Mouse (Mus musculus) cerebellum, postnatal 36 days (tissue): ENCODE measurements at regions not wholly inside any gene's neighbourhood (a gene's known extent, or its start where the extent isn't known, plus 50 kb on each side); places are given as distances from the start of the nearest gene placed in this dataset.

ENCODE experiments used
- DNase-seq, 2 experiments: peaks; one replicate each; pipeline ENCODE4 v3.0.0; 2021 to 2022; ENCODE audit warnings: mixed read lengths in 2 of 2

GRCm38 (mm10) chr4:152615155-152615554 is 137.5 kb upstream of the Kcnab2 start:
- no peak for DNase-seq

DNA sequence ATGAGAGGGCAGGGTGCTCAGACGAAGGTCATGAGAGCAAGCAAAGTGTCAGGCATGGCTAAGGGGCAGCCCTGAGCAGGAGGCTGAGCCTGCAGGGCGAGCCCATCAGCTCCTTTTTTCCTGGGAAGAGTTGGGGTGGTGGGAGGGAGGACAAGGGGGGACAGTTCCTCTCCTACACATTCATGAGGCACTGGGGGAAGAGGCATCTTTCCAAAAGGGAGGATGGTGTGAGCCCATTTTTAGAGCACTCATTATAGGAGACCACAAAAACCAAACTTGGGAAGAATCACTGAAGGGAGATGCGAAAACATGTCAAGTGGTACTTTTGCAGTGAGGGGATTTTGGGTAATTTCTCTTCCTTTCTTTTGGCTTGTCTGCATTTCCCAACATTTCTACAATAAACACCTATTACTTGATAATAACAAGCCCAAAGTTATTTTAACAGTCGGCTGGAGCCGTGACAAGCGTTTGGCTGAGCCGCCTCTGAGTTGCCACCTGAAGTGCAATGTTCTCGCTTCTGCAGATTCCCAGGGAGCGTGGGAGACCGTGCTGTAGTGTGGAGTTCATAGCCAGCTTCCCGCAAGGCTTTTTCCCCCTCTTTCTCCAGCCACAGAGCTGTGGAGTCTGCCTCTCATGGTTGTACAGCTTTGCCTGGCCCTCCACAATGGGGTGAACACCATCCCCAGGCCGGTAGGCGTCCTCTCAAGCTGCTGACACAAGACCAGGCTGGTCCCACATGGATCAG is 136.9 kb upstream of the Kcnab2 start:
- DNase-seq = no peak
